Mouse (Mus musculus): ENCODE data around the gene Serpinb6b. TPM values are rescaled to one million over a fixed set of nuclear protein-coding genes. Genes with fewer than 3 reads are reported as not detected.
"Not testable (repeated sequence)": the region's sequence is repeated elsewhere in the genome, so short reads cannot be mapped to it uniquely, and the experiment has no call there.

The Serpinb6b gene
- polyA plus RNA-seq, 1 experiment = 2.2 TPM

DNA sequence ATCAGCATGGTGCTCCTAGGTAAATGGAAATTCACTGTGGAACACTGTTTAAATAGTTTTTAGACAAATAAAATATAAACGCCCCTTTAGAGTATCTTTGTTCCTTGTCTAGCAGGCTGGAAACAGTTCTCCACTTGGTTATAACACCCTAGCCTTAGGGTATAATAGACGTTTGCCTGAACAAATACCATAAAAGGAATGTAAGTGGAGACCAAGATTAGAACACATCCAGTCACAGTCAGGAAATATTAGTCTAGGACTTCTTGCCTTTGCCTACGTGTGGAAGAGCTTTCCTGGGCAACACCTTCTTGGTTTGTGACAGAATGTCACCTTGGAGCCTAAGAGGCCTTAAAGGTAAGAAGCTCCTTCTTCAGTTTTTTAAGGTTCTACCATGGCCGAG, 8.5 kb upstream of the Serpinb6b start:
- H3K4me3 ChIP-seq (ENCODE audit: insufficient read depth, low read length) = no peak overlapping the region
- no peak overlapping the region for H3K27ac ChIP-seq (ENCODE audit: insufficient read depth, low read length)
- no peaks in the 10 kb centered on the region; the same call in 1 of the 2 replicates for H3K4me1 ChIP-seq (ENCODE audit: control insufficient read depth, insufficient read depth, low read length)
- no peak for TF ChIP-seq CTCF (IDR thresholded peaks at IDR 0.05; ENCODE audit: borderline replicate concordance, insufficient read depth, low read length)
- TF ChIP-seq POLR2A (IDR thresholded peaks at IDR 0.05; ENCODE audit: low read depth, low read length) = no peak

- no peaks in the 10 kb centered on the region; the same call in 1 of the 2 replicates for H3K4me1 ChIP-seq (ENCODE audit: control insufficient read depth, insufficient read depth, low read length)
- TF ChIP-seq POLR2A (IDR thresholded peaks at IDR 0.05; ENCODE audit: low read depth, low read length) = no peak
- TF ChIP-seq CTCF (IDR thresholded peaks at IDR 0.05; ENCODE audit: borderline replicate concordance, insufficient read depth, low read length) = no peak
Measured at GRCm38 (mm10) chr13:32957917-32958316, 7.1 kb upstream of the Serpinb6b start.

GRCm38 (mm10) chr13:32958521-32958920, 6.5 kb upstream of the Serpinb6b start:
- H3K4me1 ChIP-seq (ENCODE audit: control insufficient read depth, insufficient read depth, low read length); H3K4me3 ChIP-seq (ENCODE audit: insufficient read depth, low read length); H3K27ac ChIP-seq (ENCODE audit: insufficient read depth, low read length): not testable (repeated sequence)

More at GRCm38 (mm10) chr13:32957917-32958316, 7.1 kb upstream of the Serpinb6b start:
- H3K4me3 ChIP-seq (ENCODE audit: insufficient read depth, low read length) = no peak overlapping the region
- H3K27ac ChIP-seq (ENCODE audit: insufficient read depth, low read length) = no peak overlapping the region

- peak overlapping the region; percentile 76 for H3K27ac ChIP-seq (ENCODE audit: insufficient read depth, low read length)
- TF ChIP-seq POLR2A (IDR thresholded peaks at IDR 0.05; ENCODE audit: low read depth, low read length) (no peak), CTCF (IDR thresholded peaks at IDR 0.05; ENCODE audit: borderline replicate concordance, insufficient read depth, low read length) (no peak)
- H3K4me3 ChIP-seq (ENCODE audit: insufficient read depth, low read length) = no peak overlapping the region
- peaks cover 17% of the 10 kb centered on the region for H3K4me1 ChIP-seq (ENCODE audit: control insufficient read depth, insufficient read depth, low read length)
Measured at GRCm38 (mm10) chr13:32963990-32964753, 837 bp upstream of the Serpinb6b start.

GRCm38 (mm10) chr13:32966116-32966515, 1.1 kb downstream of the Serpinb6b start:
- Histone ChIP-seq H3K4me3 (ENCODE audit: insufficient read depth, low read length) (no peak overlapping the region), H3K4me1 (ENCODE audit: control insufficient read depth, insufficient read depth, low read length) (peaks cover 17% of the 10 kb centered on the region), H3K27ac (ENCODE audit: insufficient read depth, low read length) (no peak overlapping the region)
- no peak for TF ChIP-seq POLR2A (IDR thresholded peaks at IDR 0.05; ENCODE audit: low read depth, low read length)
- TF ChIP-seq CTCF (IDR thresholded peaks at IDR 0.05; ENCODE audit: borderline replicate concordance, insufficient read depth, low read length) = no peak

DNA sequence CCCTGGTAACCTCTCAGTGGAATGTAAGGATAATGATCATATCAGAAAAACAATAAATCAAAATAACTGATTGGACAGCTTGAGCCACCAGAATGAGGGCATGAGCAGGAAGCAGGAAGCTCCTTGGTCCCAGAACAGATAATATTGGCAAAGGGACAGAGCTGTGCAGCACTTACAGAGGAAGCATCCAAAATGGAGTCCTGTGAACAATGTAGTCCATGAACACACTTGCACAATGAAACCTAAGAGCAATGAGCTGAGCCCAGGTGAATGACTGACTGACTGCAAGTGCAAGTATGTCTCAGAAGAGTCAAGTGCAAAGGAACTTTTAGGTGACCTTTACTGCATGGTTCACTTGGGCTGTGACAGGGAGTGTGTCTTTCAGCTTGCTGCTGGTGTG, 2.2 kb downstream of the Serpinb6b start:
- Histone ChIP-seq H3K4me3 (ENCODE audit: insufficient read depth, low read length) (no peak overlapping the region), H3K27ac (ENCODE audit: insufficient read depth, low read length) (no peak overlapping the region), H3K4me1 (ENCODE audit: control insufficient read depth, insufficient read depth, low read length) (peaks cover 17% of the 10 kb centered on the region)
- TF ChIP-seq CTCF (IDR thresholded peaks at IDR 0.05; ENCODE audit: borderline replicate concordance, insufficient read depth, low read length) (no peak), POLR2A (IDR thresholded peaks at IDR 0.05; ENCODE audit: low read depth, low read length) (no peak)

GRCm38 (mm10) chr13:32968353-32968984, 3.5 kb downstream of the Serpinb6b start:
- Histone ChIP-seq H3K4me3 (ENCODE audit: insufficient read depth, low read length) (no peak overlapping the region), H3K27ac (ENCODE audit: insufficient read depth, low read length) (no peak overlapping the region), H3K4me1 (ENCODE audit: control insufficient read depth, insufficient read depth, low read length) (peaks cover 17% of the 10 kb centered on the region)
- TF ChIP-seq POLR2A (IDR thresholded peaks at IDR 0.05; ENCODE audit: low read depth, low read length) = no peak

- H3K4me1 ChIP-seq (ENCODE audit: control insufficient read depth, insufficient read depth, low read length) = peaks cover 13% of the 10 kb centered on the region
- H3K27ac ChIP-seq (ENCODE audit: insufficient read depth, low read length) = no peak overlapping the region
- no peak overlapping the region for H3K4me3 ChIP-seq (ENCODE audit: insufficient read depth, low read length)
- no peak for TF ChIP-seq POLR2A (IDR thresholded peaks at IDR 0.05; ENCODE audit: low read depth, low read length)
- TF ChIP-seq CTCF (IDR thresholded peaks at IDR 0.05; ENCODE audit: borderline replicate concordance, insufficient read depth, low read length) = no peak
Measured at GRCm38 (mm10) chr13:32968996-32969640, 4.1 kb downstream of the Serpinb6b start.

DNA sequence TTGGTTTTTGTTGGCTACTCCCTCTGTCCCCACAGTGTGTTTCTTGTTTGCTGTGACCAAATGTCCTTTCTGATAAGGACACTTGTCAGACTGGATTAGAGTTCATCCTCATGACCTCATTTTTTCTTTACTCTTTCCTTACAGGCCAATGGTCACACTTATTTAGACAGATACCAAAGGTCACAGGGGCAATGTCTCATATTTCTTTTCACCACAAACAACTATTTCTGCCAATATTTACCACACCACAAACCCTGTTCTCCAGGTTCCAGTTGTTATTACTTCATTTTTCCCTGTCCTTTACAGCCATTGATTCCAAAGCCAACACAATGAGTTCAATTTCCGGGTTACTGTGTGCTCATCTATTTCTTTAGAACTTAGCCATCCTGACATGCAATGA, 4.6 kb downstream of the Serpinb6b start:
- TF ChIP-seq POLR2A (IDR thresholded peaks at IDR 0.05; ENCODE audit: low read depth, low read length) (no peak), CTCF (IDR thresholded peaks at IDR 0.05; ENCODE audit: borderline replicate concordance, insufficient read depth, low read length) (no peak)
- Histone ChIP-seq H3K4me1 (ENCODE audit: control insufficient read depth, insufficient read depth, low read length) (peaks cover 8% of the 10 kb centered on the region; the same call in 1 of the 2 replicates), H3K27ac (ENCODE audit: insufficient read depth, low read length) (no peak overlapping the region), H3K4me3 (ENCODE audit: insufficient read depth, low read length) (no peak overlapping the region)

GRCm38 (mm10) chr13:32970776-32971175, 5.8 kb downstream of the Serpinb6b start:
- Histone ChIP-seq H3K4me3 (ENCODE audit: insufficient read depth, low read length) (no peak overlapping the region), H3K27ac (ENCODE audit: insufficient read depth, low read length) (no peak overlapping the region), H3K4me1 (ENCODE audit: control insufficient read depth, insufficient read depth, low read length) (no peaks in the 10 kb centered on the region)
- no peak for TF ChIP-seq POLR2A (IDR thresholded peaks at IDR 0.05; ENCODE audit: low read depth, low read length)
- TF ChIP-seq CTCF (IDR thresholded peaks at IDR 0.05; ENCODE audit: borderline replicate concordance, insufficient read depth, low read length) = no peak

Measured in embryonic fibroblast, embryonic 13.5 days (primary cell).